Mouse (Mus musculus): ENCODE measurements around the gene 1700003F12Rik. TPM values are rescaled to one million over a fixed set of nuclear protein-coding genes. Genes with fewer than 3 reads are reported as not detected.
A peak's percentile ranks its signal among the peaks of the same experiment; 100 is the strongest.

Gene 1700003F12Rik
- polyA plus RNA-seq, 1 experiment from 2014 or later = 0.54 TPM

DNA sequence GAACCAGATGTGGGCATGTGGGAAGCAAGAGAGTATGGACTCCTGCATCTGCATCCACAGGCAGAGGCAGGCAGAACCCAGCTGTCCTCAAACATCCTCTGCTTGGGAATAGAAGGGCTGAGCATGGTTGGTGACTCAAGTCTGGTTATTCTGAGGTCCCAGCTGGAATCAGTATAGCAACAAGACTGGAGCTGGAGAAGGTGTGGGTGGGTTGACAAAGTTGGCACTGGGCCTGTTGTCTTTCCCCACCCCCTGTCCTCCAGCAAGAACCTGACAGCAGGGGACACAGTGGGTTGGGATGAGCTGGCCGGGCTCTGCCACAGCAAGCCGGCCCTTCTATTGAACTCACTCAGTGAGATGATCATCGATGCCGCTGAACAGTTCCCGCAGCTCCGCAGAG lies 8.3 kb downstream of the 1700003F12Rik start:
- peaks cover 14% of the 10 kb centered on the region for H3K27me3 ChIP-seq (ENCODE audit: control insufficient read depth, insufficient read depth, low read depth, low read length)
- H3K36me3 ChIP-seq (ENCODE audit: control insufficient read depth, insufficient read depth, low read length) = no peaks in the 10 kb centered on the region; the same call in 1 of the 2 replicates
- 80% methylated on average over 6 of the region's 6 CpGs for WGBS
- H3K4me1 ChIP-seq (replicated peaks; ENCODE audit: control insufficient read depth, insufficient read depth, low read length) = peaks cover 27% of the 10 kb centered on the region
- no peak overlapping the region for H3K4me2 ChIP-seq (ENCODE audit: low read depth, low read length)
- no peak for ATAC-seq (ENCODE audit: low read depth)
- no peak overlapping the region for H3K4me3 ChIP-seq (ENCODE audit: low read length)
- no peak overlapping the region for H3K27ac ChIP-seq (ENCODE audit: low read length)
- H3K9me3 ChIP-seq (ENCODE audit: control insufficient read depth, low read length) = no peaks in the 10 kb centered on the region
- no peak overlapping the region for H3K9ac ChIP-seq (ENCODE audit: low read length)

DNA sequence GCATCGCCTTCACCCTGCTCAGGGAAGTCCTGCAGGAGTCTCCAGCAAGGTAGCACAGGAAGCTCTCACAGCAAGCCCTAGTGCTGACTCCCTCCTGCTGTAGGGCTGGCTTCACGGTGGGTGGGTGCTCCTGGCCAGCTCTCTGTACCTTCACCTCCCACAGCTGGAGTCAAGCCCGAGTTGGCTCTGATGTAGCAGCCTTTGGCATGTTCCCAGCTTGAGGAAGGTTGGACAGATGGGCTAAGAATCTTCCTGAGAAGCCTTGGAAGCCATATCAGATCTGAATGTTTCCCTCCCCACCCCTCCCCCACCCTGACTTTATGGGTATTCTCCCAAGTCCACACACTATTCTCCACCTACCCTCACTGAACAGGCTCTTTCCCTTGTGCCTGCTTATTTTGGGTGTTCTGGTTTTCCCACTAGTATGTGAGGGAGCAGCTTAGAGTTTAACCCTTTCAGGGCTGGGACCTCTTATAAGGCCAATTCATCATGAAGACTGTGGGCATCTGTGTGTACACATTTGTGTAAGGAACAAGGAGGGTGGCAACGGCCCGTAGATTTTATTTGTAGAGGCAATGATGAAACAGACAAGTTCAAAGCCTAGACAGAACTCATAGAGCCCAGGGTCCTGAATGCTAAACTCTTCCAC lies 10.4 kb downstream of the 1700003F12Rik start:
- 35% methylated on average over 5 of the region's 5 CpGs for WGBS
- Histone ChIP-seq H3K9ac (ENCODE audit: low read length) (no peak overlapping the region), H3K4me1 (replicated peaks; ENCODE audit: control insufficient read depth, insufficient read depth, low read length) (peaks cover 20% of the 10 kb centered on the region), H3K4me2 (ENCODE audit: low read depth, low read length) (no peak overlapping the region), H3K27ac (ENCODE audit: low read length) (no peak overlapping the region), H3K9me3 (ENCODE audit: control insufficient read depth, low read length) (no peaks in the 10 kb centered on the region), H3K4me3 (ENCODE audit: low read length) (no peak overlapping the region), H3K36me3 (ENCODE audit: control insufficient read depth, insufficient read depth, low read length) (peaks cover 7% of the 10 kb centered on the region; the same call in 1 of the 2 replicates), H3K27me3 (ENCODE audit: control insufficient read depth, insufficient read depth, low read depth, low read length) (no peaks in the 10 kb centered on the region)
- no peak for ATAC-seq (ENCODE audit: low read depth)

DNA sequence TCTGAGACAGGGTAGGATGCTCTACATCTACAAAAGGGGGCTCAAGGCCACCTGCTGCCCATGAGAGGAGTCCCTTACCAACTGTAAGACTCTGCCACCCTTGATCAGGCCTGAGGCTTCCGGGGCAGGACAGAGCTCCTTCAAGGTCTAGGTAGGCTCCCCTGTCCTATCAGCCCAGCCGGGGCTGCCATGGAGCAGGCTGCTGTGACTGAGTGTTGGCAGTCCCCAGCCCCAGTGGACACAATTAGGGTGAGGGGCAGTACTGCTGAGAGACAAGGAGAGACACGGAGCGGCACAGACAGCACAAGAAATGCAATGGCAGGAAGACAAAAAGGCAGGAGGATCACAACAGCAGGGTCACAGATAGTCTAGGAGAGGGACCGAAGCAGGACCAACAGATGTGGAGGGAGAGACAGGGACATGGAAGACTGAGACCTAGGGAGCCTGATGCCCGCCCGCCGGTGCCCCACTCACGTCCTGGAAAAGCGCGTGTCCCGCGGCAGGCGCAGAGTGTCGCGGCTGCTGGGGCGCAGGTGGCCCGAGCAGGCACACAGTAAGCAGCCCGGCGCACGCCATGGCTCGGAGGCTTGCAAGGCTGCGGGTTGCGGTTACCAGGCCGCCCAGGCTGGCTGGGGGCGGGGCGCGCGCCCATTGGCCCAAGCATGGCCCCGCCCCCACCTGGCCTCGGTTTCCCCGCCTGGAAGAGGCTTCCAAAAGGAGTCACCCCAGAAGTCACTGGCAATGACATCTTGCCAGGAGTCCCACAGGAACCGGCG lies 11.6 kb downstream of the 1700003F12Rik start, which contains the start of gene Necab3:
Gene Necab3, minus strand, starts transcription at position 627 of the 776 bp plus-strand sequence.
- Histone ChIP-seq H3K27me3 (ENCODE audit: control insufficient read depth, insufficient read depth, low read depth, low read length) (no peaks in the 10 kb centered on the region), H3K4me3 (ENCODE audit: low read length) (peak within 1 kb of the TSS; percentile 27), H3K9ac (ENCODE audit: low read length) (peak within 1 kb of the TSS; percentile 13; the same call in 1 of the 2 replicates), H3K9me3 (ENCODE audit: control insufficient read depth, low read length) (no peaks in the 10 kb centered on the region), H3K36me3 (ENCODE audit: control insufficient read depth, insufficient read depth, low read length) (peaks cover 16% of the 10 kb centered on the region), H3K27ac (ENCODE audit: low read length) (no peak within 1 kb of the TSS), H3K4me2 (ENCODE audit: low read depth, low read length) (peak within 1 kb of the TSS; percentile 55), H3K4me1 (replicated peaks; ENCODE audit: control insufficient read depth, insufficient read depth, low read length) (peaks cover 14% of the 10 kb centered on the region)
- WGBS = 12% methylated on average over 34 of the region's 34 CpGs
- peak; percentile 37; the same call in 1 of the 2 replicates for ATAC-seq (ENCODE audit: low read depth)

DNA sequence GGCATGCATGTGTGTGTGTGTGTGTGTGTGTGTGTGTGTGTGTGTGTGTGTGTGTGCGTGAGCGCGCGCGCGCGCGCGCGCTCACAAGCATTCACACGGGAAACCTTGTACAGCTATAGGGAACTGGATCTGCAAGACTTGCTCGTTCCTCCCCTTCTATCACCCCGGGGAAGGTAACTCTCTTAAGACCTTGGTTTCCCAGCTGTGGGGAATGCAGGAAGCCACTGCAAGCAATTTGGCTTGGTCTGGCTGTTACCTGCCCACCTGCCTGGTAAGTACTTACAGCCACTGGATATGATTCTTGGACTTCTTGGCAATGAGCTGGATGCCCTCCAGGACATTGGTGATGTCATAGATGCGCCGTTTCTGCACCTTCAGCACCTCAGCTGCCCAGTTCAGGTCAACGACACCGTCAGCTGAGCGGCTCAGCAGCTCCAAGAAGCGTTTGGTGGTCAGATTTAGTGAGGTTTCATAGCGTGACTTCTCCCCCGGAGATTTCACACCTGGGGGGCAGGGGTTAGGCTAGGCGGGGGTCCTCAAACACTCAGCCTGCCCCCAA lies 16.8 kb downstream of the 1700003F12Rik start:
- Histone ChIP-seq H3K4me3 (ENCODE audit: low read length) (no peak overlapping the region), H3K4me1 (replicated peaks; ENCODE audit: control insufficient read depth, insufficient read depth, low read length) (peaks cover 27% of the 10 kb centered on the region), H3K9me3 (ENCODE audit: control insufficient read depth, low read length) (no peaks in the 10 kb centered on the region), H3K9ac (ENCODE audit: low read length) (no peak overlapping the region), H3K4me2 (ENCODE audit: low read depth, low read length) (no peak overlapping the region), H3K27ac (ENCODE audit: low read length) (no peak overlapping the region), H3K27me3 (ENCODE audit: control insufficient read depth, insufficient read depth, low read depth, low read length) (no peaks in the 10 kb centered on the region), H3K36me3 (ENCODE audit: control insufficient read depth, insufficient read depth, low read length) (peaks cover 19% of the 10 kb centered on the region)
- WGBS = 81% methylated on average over 22 of the region's 22 CpGs
- ATAC-seq (ENCODE audit: low read depth) = no peak

DNA sequence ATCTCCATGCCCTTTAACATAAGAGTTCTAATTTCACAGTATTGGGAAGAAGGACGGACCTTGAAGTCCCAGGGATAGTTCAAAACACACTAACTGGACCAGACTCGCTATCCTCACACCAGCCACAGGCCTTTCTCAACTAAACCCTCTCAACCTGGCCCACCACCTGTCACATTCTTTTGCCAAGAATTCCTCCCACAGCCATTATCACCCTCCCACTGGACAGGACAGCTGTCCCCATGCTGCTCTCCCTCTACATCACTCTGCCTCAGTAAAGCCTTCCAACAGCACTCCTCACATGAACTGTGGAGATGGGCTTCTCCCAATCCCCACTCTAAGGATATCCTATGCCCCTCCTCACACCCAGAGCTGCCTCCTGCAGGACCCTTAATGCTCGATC lies 18.7 kb downstream of the 1700003F12Rik start:
- H3K9me3 ChIP-seq (ENCODE audit: control insufficient read depth, low read length) = no peaks in the 10 kb centered on the region
- no peak overlapping the region for H3K4me3 ChIP-seq (ENCODE audit: low read length)
- H3K9ac ChIP-seq (ENCODE audit: low read length) = no peak overlapping the region
- H3K4me1 ChIP-seq (replicated peaks; ENCODE audit: control insufficient read depth, insufficient read depth, low read length) = peaks cover 30% of the 10 kb centered on the region
- WGBS = 78% methylated on average over 3 of the region's 3 CpGs
- ATAC-seq (ENCODE audit: low read depth) = no peak
- H3K4me2 ChIP-seq (ENCODE audit: low read depth, low read length) = no peak overlapping the region
- H3K27me3 ChIP-seq (ENCODE audit: control insufficient read depth, insufficient read depth, low read depth, low read length) = no peaks in the 10 kb centered on the region
- H3K27ac ChIP-seq (ENCODE audit: low read length) = no peak overlapping the region
- peaks cover 16% of the 10 kb centered on the region for H3K36me3 ChIP-seq (ENCODE audit: control insufficient read depth, insufficient read depth, low read length)

DNA sequence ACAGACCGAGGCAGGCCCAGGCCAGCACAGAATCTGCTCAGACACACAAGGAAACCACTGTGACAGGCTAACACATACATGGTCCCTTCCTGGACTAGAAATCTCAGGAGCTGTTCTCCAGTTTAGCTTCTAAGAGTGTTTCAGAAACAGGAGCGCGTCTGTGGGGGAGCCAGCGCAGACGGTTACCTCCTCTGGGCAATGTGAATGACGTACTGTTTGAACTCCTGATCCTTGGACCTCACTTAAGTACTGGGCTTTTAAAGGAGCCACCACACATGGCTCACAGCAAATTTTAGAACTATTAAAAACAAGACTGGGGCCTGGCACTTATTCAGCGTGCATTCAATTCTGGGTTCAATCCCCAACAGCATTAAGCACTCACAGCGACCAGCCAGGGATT lies 19.8 kb downstream of the 1700003F12Rik start:
- H3K4me2 ChIP-seq (ENCODE audit: low read depth, low read length) = peak overlapping the region; percentile 15; the same call in 1 of the 2 replicates
- no peaks in the 10 kb centered on the region for H3K27me3 ChIP-seq (ENCODE audit: control insufficient read depth, insufficient read depth, low read depth, low read length)
- no peaks in the 10 kb centered on the region for H3K9me3 ChIP-seq (ENCODE audit: control insufficient read depth, low read length)
- H3K27ac ChIP-seq (ENCODE audit: low read length) = peak overlapping the region; percentile 44; the same call in 1 of the 2 replicates
- 38% methylated on average over 8 of the region's 8 CpGs for WGBS
- H3K4me1 ChIP-seq (replicated peaks; ENCODE audit: control insufficient read depth, insufficient read depth, low read length) = peaks cover 38% of the 10 kb centered on the region
- peaks cover 12% of the 10 kb centered on the region for H3K36me3 ChIP-seq (ENCODE audit: control insufficient read depth, insufficient read depth, low read length)
- no peak overlapping the region; the same call in none of the 2 replicates for H3K9ac ChIP-seq (ENCODE audit: low read length)
- H3K4me3 ChIP-seq (ENCODE audit: low read length) = no peak overlapping the region
- ATAC-seq (ENCODE audit: low read depth) = no peak

DNA sequence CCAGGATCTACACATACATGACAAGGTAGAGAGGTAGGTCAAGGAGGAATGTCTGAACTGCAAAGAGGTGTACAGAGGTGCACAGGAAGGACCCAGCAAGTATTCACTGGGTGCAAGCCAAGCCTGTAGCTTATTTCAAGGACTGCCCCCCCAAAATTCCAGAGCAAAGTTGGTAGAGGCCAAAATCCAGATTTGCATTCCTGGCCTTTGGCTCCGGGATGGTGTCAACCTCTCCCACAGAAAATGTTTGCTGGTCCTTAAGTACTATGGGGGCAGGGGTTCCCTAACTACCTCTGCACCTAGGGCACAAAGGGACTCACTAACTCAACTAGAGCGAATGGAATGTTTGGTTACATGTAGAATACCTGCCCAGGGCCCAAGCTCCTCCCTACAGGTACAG lies 20.9 kb downstream of the 1700003F12Rik start:
- no peaks in the 10 kb centered on the region for H3K27me3 ChIP-seq (ENCODE audit: control insufficient read depth, insufficient read depth, low read depth, low read length)
- peak overlapping the region; percentile 75 for H3K4me2 ChIP-seq (ENCODE audit: low read depth, low read length)
- H3K27ac ChIP-seq (ENCODE audit: low read length) = peak overlapping the region; percentile 88
- peak overlapping the region; percentile 80 for H3K4me3 ChIP-seq (ENCODE audit: low read length)
- peaks cover 38% of the 10 kb centered on the region for H3K4me1 ChIP-seq (replicated peaks; ENCODE audit: control insufficient read depth, insufficient read depth, low read length)
- peaks cover 9% of the 10 kb centered on the region for H3K36me3 ChIP-seq (ENCODE audit: control insufficient read depth, insufficient read depth, low read length)
- H3K9ac ChIP-seq (ENCODE audit: low read length) = peak overlapping the region; percentile 80
- 32% methylated on average over 2 of the region's 2 CpGs for WGBS
- no peaks in the 10 kb centered on the region for H3K9me3 ChIP-seq (ENCODE audit: control insufficient read depth, low read length)
- ATAC-seq (ENCODE audit: low read depth) = peak; percentile 7; the same call in 1 of the 2 replicates

DNA sequence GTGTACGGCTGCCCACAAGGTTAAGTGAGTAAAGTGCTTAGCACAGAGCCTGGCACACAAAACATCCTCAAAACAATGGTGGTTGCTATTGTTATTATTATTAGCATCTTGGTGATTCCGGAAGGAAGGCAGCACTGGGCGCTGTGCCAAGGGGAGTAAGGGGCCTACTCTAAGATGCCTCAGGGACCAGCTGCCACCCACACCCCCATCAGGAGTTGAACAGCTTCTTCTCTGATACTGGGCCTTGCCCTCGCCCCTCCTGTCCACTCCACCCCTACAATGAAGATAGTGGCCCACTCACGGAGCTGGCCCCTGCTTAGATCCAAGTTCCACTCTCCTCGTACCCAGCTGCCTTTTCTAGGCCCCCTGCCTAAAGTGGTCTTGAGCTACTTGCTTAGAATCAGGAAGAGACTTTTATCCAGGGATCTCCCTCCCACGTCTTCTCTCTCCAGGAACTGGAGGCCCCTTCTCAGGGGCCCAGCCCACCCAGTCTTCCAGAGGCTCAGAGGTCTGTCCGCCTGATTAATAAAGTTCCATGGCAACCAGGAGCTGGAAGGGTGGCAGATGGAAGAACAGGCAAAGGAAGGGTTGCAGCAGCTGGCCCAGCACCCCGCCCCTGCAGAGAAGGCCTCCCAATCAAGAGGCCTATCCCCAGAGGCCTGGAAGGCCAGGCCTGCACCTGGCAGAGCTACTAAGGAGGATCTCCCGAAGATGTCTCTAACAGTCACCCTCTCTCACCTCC lies 21.6 kb downstream of the 1700003F12Rik start:
- H3K9me3 ChIP-seq (ENCODE audit: control insufficient read depth, low read length) = no peaks in the 10 kb centered on the region
- ATAC-seq (ENCODE audit: low read depth) = no peak
- H3K27ac ChIP-seq (ENCODE audit: low read length) = peak overlapping the region; percentile 88
- no peaks in the 10 kb centered on the region for H3K27me3 ChIP-seq (ENCODE audit: control insufficient read depth, insufficient read depth, low read depth, low read length)
- peak overlapping the region; percentile 80 for H3K4me3 ChIP-seq (ENCODE audit: low read length)
- peak overlapping the region; percentile 80 for H3K9ac ChIP-seq (ENCODE audit: low read length)
- H3K36me3 ChIP-seq (ENCODE audit: control insufficient read depth, insufficient read depth, low read length) = peaks cover 4% of the 10 kb centered on the region; the same call in 1 of the 2 replicates
- peaks cover 38% of the 10 kb centered on the region for H3K4me1 ChIP-seq (replicated peaks; ENCODE audit: control insufficient read depth, insufficient read depth, low read length)
- peak overlapping the region; percentile 75 for H3K4me2 ChIP-seq (ENCODE audit: low read depth, low read length)
- 8% methylated on average over 10 of the region's 10 CpGs for WGBS
